Mouse (Mus musculus): ENCODE results near the gene Ddx47.

DNA sequence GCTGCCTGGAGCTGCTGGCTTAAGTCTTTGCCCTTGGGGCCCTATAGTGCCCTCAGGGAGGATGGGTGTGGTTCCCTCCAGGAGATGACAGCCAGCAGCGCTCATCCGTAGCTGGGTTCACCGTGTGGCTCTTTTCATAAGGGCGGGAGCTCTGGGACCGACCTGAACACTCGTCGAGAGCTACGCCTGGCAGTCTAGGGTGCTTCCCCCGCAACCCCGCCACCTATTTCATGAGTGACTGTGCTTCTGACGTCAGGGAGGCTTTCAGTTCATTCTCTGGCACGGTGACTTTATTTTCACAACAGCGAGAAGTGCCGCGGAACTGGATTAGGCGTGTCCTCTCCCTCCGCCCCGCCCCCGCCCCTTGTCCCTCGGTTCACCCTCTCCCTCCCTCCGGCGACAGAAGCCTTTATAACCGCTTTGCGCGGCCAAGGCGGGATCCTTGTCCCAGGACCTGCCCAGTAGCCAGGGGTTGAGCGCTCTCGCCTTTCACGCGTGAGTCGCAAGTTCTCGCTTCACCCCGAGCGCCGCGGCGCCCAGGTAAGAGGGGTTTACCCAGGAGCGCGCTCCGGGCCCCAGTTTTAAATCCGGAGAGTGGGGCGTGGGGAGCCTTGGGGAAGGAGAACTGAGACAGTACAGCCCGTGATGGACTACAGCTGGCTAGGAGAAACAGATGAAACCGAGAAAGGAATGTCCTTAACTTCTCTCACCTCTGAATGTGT is 54.0 kb downstream of the Ddx47 start, which contains the start of gene Gprc5a:
- no peak for TF ChIP-seq CHD2 (IDR thresholded peaks at IDR 0.05; ENCODE audit: low read depth, low read length)
- no peak for TF ChIP-seq HCFC1 (IDR thresholded peaks at IDR 0.05; ENCODE audit: borderline replicate concordance, insufficient read depth, low read length)

Measured in ES-E14 (cell line).